11 mouse cellular contexts compared by ENCODE assay signal in genomic region chr11:69878952-69879351, GRCm38 (mm10). TPM values are rescaled to one million over a fixed set of nuclear protein-coding genes. Genes with fewer than 3 reads are reported as not detected.
DNase-seq lines count a peak whose midpoint lies in the region; ATAC-seq and TF ChIP-seq lines count a peak whose summit lies in the region.
"Had no signal": no experiment of that assay in that cellular context is flagged by ENCODE, and none has a peak within 500 bp of the region (broad histone marks: within the 10 kb centered on the region; RNA-seq: fewer than 3 reads in every experiment).

No protein-coding gene starts in this region.

- ATAC-seq in heart, embryonic 13.5 days (ENCODE audit: extremely low read depth, insufficient number of reproducible peaks, low FRiP score, low TSS enrichment), result no peak
- no peak for ATAC-seq in midbrain, embryonic 14.5 days (ENCODE audit: low FRiP score, low TSS enrichment)
- no peak for ATAC-seq in limb, embryonic 14.5 days (ENCODE audit: low FRiP score, low read depth)
- no peak for ATAC-seq in stomach, embryonic 16.5 days (ENCODE audit: insufficient read depth, low FRiP score)

- H3K4me3 ChIP-seq in heart, embryonic 13.5 days, result peak overlapping the region; percentile 64
- H3K4me3 ChIP-seq in midbrain, embryonic 10.5 days, result peak overlapping the region; percentile 60
- no peak overlapping the region for H3K4me3 ChIP-seq in midbrain, embryonic 14.5 days (replicated peaks; ENCODE audit: low read depth, low read length)
- peak overlapping the region; percentile 46; the same call in 1 of the 2 replicates for H3K4me3 ChIP-seq in limb, embryonic 14.5 days (replicated peaks; ENCODE audit: low read length)
- peak overlapping the region; percentile 54 for H3K4me3 ChIP-seq in stomach, embryonic 16.5 days (replicated peaks; ENCODE audit: low read length)

- H3K9ac ChIP-seq in heart, embryonic 13.5 days, result peak overlapping the region; percentile 84
- no peak overlapping the region for H3K9ac ChIP-seq in midbrain, embryonic 14.5 days (replicated peaks; ENCODE audit: low read length)
- H3K9ac ChIP-seq in limb, embryonic 14.5 days (ENCODE audit: low read depth, low read length, severe bottlenecking), result no peak overlapping the region
- H3K9ac ChIP-seq in stomach, embryonic 16.5 days (ENCODE audit: low read length), result peak overlapping the region; percentile 72; the same call in 1 of the 2 replicates

- no peaks in the 10 kb centered on the region for H3K9me3 ChIP-seq in heart, embryonic 13.5 days
- no peaks in the 10 kb centered on the region for H3K9me3 ChIP-seq in midbrain, embryonic 10.5 days (replicated peaks)
- no peaks in the 10 kb centered on the region for H3K9me3 ChIP-seq in midbrain, embryonic 14.5 days (ENCODE audit: control insufficient read depth, low read length)
- no peaks in the 10 kb centered on the region for H3K9me3 ChIP-seq in limb, embryonic 14.5 days (ENCODE audit: control insufficient read depth, low read length)
- no peaks in the 10 kb centered on the region for H3K9me3 ChIP-seq in stomach, embryonic 16.5 days (replicated peaks; ENCODE audit: control insufficient read depth, low read length)

- no peak for DNase-seq in heart, adult 9 months (ENCODE audit: low spot score in 2 of 2)
- no peak for DNase-seq in midbrain, embryonic 10.5 days (ENCODE audit: low spot score)
- DNase-seq in midbrain, embryonic 14.5 days, result no peak
- no peak for DNase-seq in limb, embryonic 14.5 days (ENCODE audit: low spot score)
- DNase-seq in adrenal gland, postnatal 10 days, result no peak
- DNase-seq in gastrocnemius, postnatal 4 days (ENCODE audit: low spot score in 2 of 2), result no peak
- DNase-seq: cerebellum, adult 2 months; kidney, adult 11 months had no signal

- H3K27ac ChIP-seq in heart, embryonic 13.5 days (replicated peaks), result no peak overlapping the region
- H3K27ac ChIP-seq in midbrain, embryonic 10.5 days (replicated peaks), result peak overlapping the region; percentile 64; the same call in 1 of the 2 replicates
- no peak overlapping the region for H3K27ac ChIP-seq in midbrain, embryonic 14.5 days (replicated peaks; ENCODE audit: low read depth, low read length)
- H3K27ac ChIP-seq in limb, embryonic 14.5 days (replicated peaks; ENCODE audit: low read depth, low read length), result no peak overlapping the region
- H3K27ac ChIP-seq in stomach, embryonic 16.5 days (ENCODE audit: low read length), result peak overlapping the region; percentile 92

- no peak for TF ChIP-seq POLR2A in limb, embryonic 14.5 days (IDR thresholded peaks at IDR 0.05; ENCODE audit: borderline replicate concordance, extremely low read depth, insufficient read depth, insufficient read length)

- 79% methylated on average over 6 of the region's 6 CpGs for WGBS in heart, embryonic 13.5 days
- WGBS in midbrain, embryonic 10.5 days, result 85% methylated on average over 6 of the region's 6 CpGs
- WGBS in midbrain, embryonic 14.5 days, result 93% methylated on average over 6 of the region's 6 CpGs
- 92% methylated on average over 6 of the region's 6 CpGs for WGBS in limb, embryonic 14.5 days
- 78% methylated on average over 6 of the region's 6 CpGs for WGBS in stomach, embryonic 16.5 days

- H3K27me3 ChIP-seq in heart, embryonic 13.5 days (replicated peaks), result no peaks in the 10 kb centered on the region
- peaks cover 19% of the 10 kb centered on the region for H3K27me3 ChIP-seq in midbrain, embryonic 10.5 days (ENCODE audit: low read depth, poor library complexity, severe bottlenecking)
- H3K27me3 ChIP-seq in midbrain, embryonic 14.5 days (ENCODE audit: control insufficient read depth, insufficient read depth, low read length), result peaks cover 17% of the 10 kb centered on the region; the same call in 1 of the 2 replicates
- no peaks in the 10 kb centered on the region for H3K27me3 ChIP-seq in limb, embryonic 14.5 days (ENCODE audit: control insufficient read depth, insufficient read depth, low read length)
- no peaks in the 10 kb centered on the region for H3K27me3 ChIP-seq in stomach, embryonic 16.5 days (ENCODE audit: control insufficient read depth, insufficient read depth, low read length)

- peak overlapping the region; percentile 91 for H3K4me2 ChIP-seq in heart, embryonic 13.5 days
- H3K4me2 ChIP-seq in midbrain, embryonic 14.5 days (ENCODE audit: low read length), result no peak overlapping the region
- H3K4me2 ChIP-seq in limb, embryonic 14.5 days (replicated peaks; ENCODE audit: low read depth, low read length, severe bottlenecking), result peak overlapping the region; percentile 79; the same call in 1 of the 2 replicates
- peak overlapping the region; percentile 85 for H3K4me2 ChIP-seq in stomach, embryonic 16.5 days (ENCODE audit: low read depth, low read length)

- H3K36me3 ChIP-seq in heart, embryonic 13.5 days, result no peaks in the 10 kb centered on the region
- no peaks in the 10 kb centered on the region for H3K36me3 ChIP-seq in midbrain, embryonic 10.5 days
- no peaks in the 10 kb centered on the region for H3K36me3 ChIP-seq in midbrain, embryonic 14.5 days (ENCODE audit: control insufficient read depth, insufficient read depth, low read length)
- no peaks in the 10 kb centered on the region for H3K36me3 ChIP-seq in limb, embryonic 14.5 days (ENCODE audit: control insufficient read depth, insufficient read depth, low read length)
- no peaks in the 10 kb centered on the region for H3K36me3 ChIP-seq in stomach, embryonic 16.5 days (ENCODE audit: control insufficient read depth, insufficient read depth, low read length)

- peaks cover 57% of the 10 kb centered on the region for H3K4me1 ChIP-seq in heart, embryonic 13.5 days
- H3K4me1 ChIP-seq in midbrain, embryonic 10.5 days, result peaks cover 62% of the 10 kb centered on the region
- peaks cover 14% of the 10 kb centered on the region for H3K4me1 ChIP-seq in midbrain, embryonic 14.5 days (ENCODE audit: control insufficient read depth, insufficient read depth, low read length)
- peaks cover 26% of the 10 kb centered on the region for H3K4me1 ChIP-seq in limb, embryonic 14.5 days (ENCODE audit: control insufficient read depth, insufficient read depth, low read length)
- H3K4me1 ChIP-seq in stomach, embryonic 16.5 days (ENCODE audit: control insufficient read depth, insufficient read depth, low read length), result peaks cover 51% of the 10 kb centered on the region

RNA-seq across cellular contexts. Expression of gene Tmem95, which starts 1.1 kb away (rescaled TPM):
- not detected in 2 replicates for polyA plus RNA-seq in heart, embryonic 13.5 days (2015; fragmentation: Nextera tagmentation; extraction: Ambion mirVana)
- not detected in 2 replicates for polyA plus RNA-seq in midbrain, embryonic 10.5 days (2016; fragmentation: Nextera tagmentation; extraction: Ambion mirVana)
- not detected in 2 replicates for polyA plus RNA-seq in midbrain, embryonic 14.5 days (2014; fragmentation: Nextera tagmentation; extraction: Ambion mirVana)
- polyA plus RNA-seq in limb, embryonic 14.5 days (2012; rRNA removed), result not detected in 2 replicates
- polyA plus RNA-seq in limb, embryonic 14.5 days (2014; fragmentation: Nextera tagmentation; extraction: Ambion mirVana), result not detected in 2 replicates
- not detected in 2 replicates for polyA plus RNA-seq in stomach, embryonic 16.5 days (2015; fragmentation: Nextera tagmentation; extraction: Ambion mirVana)
- not detected for total RNA-seq in adrenal gland, postnatal 10 days (2021)
- not detected for total RNA-seq in gastrocnemius, postnatal 4 days (2021)
- total RNA-seq: left cerebral cortex, postnatal 25 days had no signal
- polyA plus RNA-seq: cerebellum, adult 2 months had no signal

RNA-seq across cellular contexts. Expression of gene Kctd11, which starts 2.3 kb away (rescaled TPM):
- polyA plus RNA-seq in heart, embryonic 13.5 days (2015; fragmentation: Nextera tagmentation; extraction: Ambion mirVana), result 3.9 TPM in 2 replicates
- 6.4 and 7.0 TPM in 2 replicates for polyA plus RNA-seq in midbrain, embryonic 10.5 days (2016; fragmentation: Nextera tagmentation; extraction: Ambion mirVana)
- polyA plus RNA-seq in midbrain, embryonic 14.5 days (2014; fragmentation: Nextera tagmentation; extraction: Ambion mirVana), result 0.74 and 1.0 TPM in 2 replicates
- 5.1 and 5.3 TPM in 2 replicates for polyA plus RNA-seq in limb, embryonic 14.5 days (2012; rRNA removed)
- polyA plus RNA-seq in limb, embryonic 14.5 days (2014; fragmentation: Nextera tagmentation; extraction: Ambion mirVana), result 6.0 and 6.5 TPM in 2 replicates
- polyA plus RNA-seq in stomach, embryonic 16.5 days (2015; fragmentation: Nextera tagmentation; extraction: Ambion mirVana), result 15.1 and 24.7 TPM in 2 replicates
- total RNA-seq in adrenal gland, postnatal 10 days (2021), result 1 to 10 TPM; 4.1 to 4.2 TPM
- total RNA-seq in gastrocnemius, postnatal 4 days (2021), result 1 to 10 TPM; 3.5 to 4.7 TPM

RNA-seq across cellular contexts. Expression of gene Acap1, which starts 16.4 kb away (rescaled TPM):
- 7.0 and 8.2 TPM in 2 replicates for polyA plus RNA-seq in heart, embryonic 13.5 days (2015; fragmentation: Nextera tagmentation; extraction: Ambion mirVana)
- polyA plus RNA-seq in midbrain, embryonic 10.5 days (2016; fragmentation: Nextera tagmentation; extraction: Ambion mirVana), result 1.0 and 1.2 TPM in 2 replicates
- 0.17 and 0.30 TPM in 2 replicates for polyA plus RNA-seq in midbrain, embryonic 14.5 days (2014; fragmentation: Nextera tagmentation; extraction: Ambion mirVana)
- polyA plus RNA-seq in limb, embryonic 14.5 days (2012; rRNA removed), result 2.1 and 2.2 TPM in 2 replicates
- polyA plus RNA-seq in limb, embryonic 14.5 days (2014; fragmentation: Nextera tagmentation; extraction: Ambion mirVana), result 2.1 TPM in 2 replicates
- polyA plus RNA-seq in stomach, embryonic 16.5 days (2015; fragmentation: Nextera tagmentation; extraction: Ambion mirVana), result 4.0 and 5.1 TPM in 2 replicates
- total RNA-seq in adrenal gland, postnatal 10 days (2021), result 1 to 10 TPM; 4.3 to 4.7 TPM
- 1 to 10 TPM in 1 of 2 experiments, under 1 TPM in 1; 0.65 to 1.1 TPM for total RNA-seq in gastrocnemius, postnatal 4 days (2021)
- total RNA-seq: left cerebral cortex, postnatal 25 days had no signal

RNA-seq across cellular contexts. Expression of gene Tnk1, which starts 20.4 kb away (rescaled TPM):
- polyA plus RNA-seq in heart, embryonic 13.5 days (2015; fragmentation: Nextera tagmentation; extraction: Ambion mirVana), result 0.38 and 0.56 TPM in 2 replicates
- polyA plus RNA-seq in midbrain, embryonic 10.5 days (2016; fragmentation: Nextera tagmentation; extraction: Ambion mirVana), result 0.41 and 0.44 TPM in 2 replicates
- not detected in 2 replicates for polyA plus RNA-seq in midbrain, embryonic 14.5 days (2014; fragmentation: Nextera tagmentation; extraction: Ambion mirVana)
- polyA plus RNA-seq in limb, embryonic 14.5 days (2012; rRNA removed), result 2.8 TPM in 2 replicates
- 3.2 and 3.3 TPM in 2 replicates for polyA plus RNA-seq in limb, embryonic 14.5 days (2014; fragmentation: Nextera tagmentation; extraction: Ambion mirVana)
- polyA plus RNA-seq in stomach, embryonic 16.5 days (2015; fragmentation: Nextera tagmentation; extraction: Ambion mirVana), result 15.3 and 19.1 TPM in 2 replicates
- total RNA-seq in adrenal gland, postnatal 10 days (2021), result under 1 TPM; 0.12 to 0.24 TPM
- total RNA-seq in gastrocnemius, postnatal 4 days (2021), result under 1 TPM in 1 of 2 experiments, not detected in 1; 0.13 TPM

RNA-seq across cellular contexts. Expression of gene 2810408A11Rik, which starts 21.8 kb away (rescaled TPM):
- 4.0 and 4.1 TPM in 2 replicates for polyA plus RNA-seq in heart, embryonic 13.5 days (2015; fragmentation: Nextera tagmentation; extraction: Ambion mirVana)
- 14.8 and 20.5 TPM in 2 replicates for polyA plus RNA-seq in midbrain, embryonic 10.5 days (2016; fragmentation: Nextera tagmentation; extraction: Ambion mirVana)
- polyA plus RNA-seq in midbrain, embryonic 14.5 days (2014; fragmentation: Nextera tagmentation; extraction: Ambion mirVana), result 9.4 and 13.0 TPM in 2 replicates
- 8.6 and 8.9 TPM in 2 replicates for polyA plus RNA-seq in limb, embryonic 14.5 days (2012; rRNA removed)
- polyA plus RNA-seq in limb, embryonic 14.5 days (2014; fragmentation: Nextera tagmentation; extraction: Ambion mirVana), result 8.9 and 12.3 TPM in 2 replicates
- polyA plus RNA-seq in stomach, embryonic 16.5 days (2015; fragmentation: Nextera tagmentation; extraction: Ambion mirVana), result 4.9 TPM in 2 replicates
- total RNA-seq in adrenal gland, postnatal 10 days (2021), result 1 to 10 TPM; 3.1 to 3.2 TPM
- total RNA-seq in gastrocnemius, postnatal 4 days (2021), result 1 to 10 TPM; 3.2 to 4.1 TPM

Comparison
In these comparisons a context has a peak if more than half of its experiments do, and no peak if none do; other contexts are left out.
1. H3K27ac ChIP-seq: peak in midbrain, embryonic 10.5 days (single experiment) and stomach, embryonic 16.5 days (single experiment); none in heart, embryonic 13.5 days (single experiment), midbrain, embryonic 14.5 days (single experiment) and limb, embryonic 14.5 days (single experiment).
2. H3K9ac ChIP-seq: peak in heart, embryonic 13.5 days (single experiment) and stomach, embryonic 16.5 days (single experiment); none in midbrain, embryonic 14.5 days (single experiment) and limb, embryonic 14.5 days (single experiment).